Mouse (Mus musculus): ENCODE results near the gene Ivd. TPM values are rescaled to one million over a fixed set of nuclear protein-coding genes. Genes with fewer than 3 reads are reported as not detected.

Gene Ivd
- polyA plus RNA-seq, 1 experiment from 2014 or later: 68.7 TPM

DNA sequence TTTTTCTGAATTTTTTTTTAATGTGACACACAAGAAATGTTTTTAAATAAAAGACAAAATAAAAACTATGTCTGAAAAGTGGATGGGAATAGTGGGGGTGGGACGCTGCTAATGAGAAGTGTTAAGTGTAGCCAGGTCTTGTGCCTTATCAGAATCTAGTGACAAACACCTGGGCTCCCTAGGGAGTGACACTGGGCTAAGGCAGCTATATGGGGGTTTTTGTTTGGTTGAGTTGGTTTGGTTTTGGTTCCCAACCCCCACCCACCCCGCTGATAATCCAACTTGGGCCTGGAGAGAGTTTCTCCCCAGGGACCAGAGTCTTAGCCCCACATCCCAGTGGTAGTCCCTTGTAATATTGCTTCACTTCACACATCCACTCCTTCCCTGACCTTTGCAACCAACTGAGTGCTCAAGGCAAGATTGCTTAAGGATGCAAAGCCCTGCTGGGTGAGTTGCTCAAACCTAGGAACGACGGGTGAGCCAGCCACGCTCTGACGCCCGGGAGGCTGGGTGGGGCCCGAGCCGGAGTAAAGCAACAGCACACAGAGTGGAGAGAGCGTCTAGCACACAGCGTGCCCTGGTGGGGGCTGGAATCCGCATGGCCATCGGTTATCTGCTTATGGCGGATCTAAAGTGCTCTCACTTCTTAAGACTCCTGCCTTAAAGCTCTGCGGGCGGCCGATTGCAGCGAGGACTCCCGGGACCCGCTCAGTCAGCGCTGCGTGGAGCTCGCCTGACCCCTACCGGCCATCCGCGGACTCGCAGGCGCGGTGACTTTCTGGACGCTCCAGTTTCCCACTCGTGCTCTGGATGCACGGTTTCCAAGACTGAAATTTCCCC is 21.3 kb downstream of the Ivd start:
- Histone ChIP-seq H3K27me3 (replicated peaks) (peaks cover 39% of the 10 kb centered on the region), H3K9ac (peak overlapping the region; percentile 75), H3K4me3 (peak overlapping the region; percentile 45), H3K9me3 (replicated peaks) (no peaks in the 10 kb centered on the region), H3K36me3 (peaks cover 12% of the 10 kb centered on the region), H3K4me1 (replicated peaks) (peaks cover 15% of the 10 kb centered on the region), H3K4me2 (peak overlapping the region; percentile 87), H3K27ac (ENCODE audit: poor library complexity, severe bottlenecking) (no peak overlapping the region)
- WGBS: 2% methylated on average over 32 of the region's 32 CpGs
- ATAC-seq (ENCODE audit: insufficient number of reproducible peaks, low FRiP score): peak; percentile 54

DNA sequence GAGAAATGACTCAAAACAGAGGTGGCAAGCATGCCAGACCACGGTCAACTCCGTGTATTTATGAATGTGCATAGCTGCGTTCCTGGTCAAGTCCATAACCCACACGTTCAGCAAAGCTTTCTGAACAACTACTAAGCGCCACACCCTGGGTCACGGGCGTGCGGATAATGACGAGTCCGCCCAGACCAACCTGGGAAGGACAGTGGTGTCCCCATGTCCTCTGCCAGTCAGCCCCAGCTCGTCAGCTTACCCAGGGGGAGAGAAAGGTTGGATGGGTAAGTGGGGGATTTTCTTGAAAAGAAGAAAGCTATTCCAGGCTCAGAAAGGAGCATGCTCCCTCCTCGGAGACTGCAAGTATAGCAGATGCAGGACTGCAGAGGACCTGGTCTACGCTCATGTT is 25.7 kb downstream of the Ivd start:
- Histone ChIP-seq H3K4me3 (peak overlapping the region; percentile 22), H3K9ac (0 out of 2 replicates have a peak overlapping the region, but pooled peaks have one; percentile 39), H3K9me3 (replicated peaks) (no peaks in the 10 kb centered on the region), H3K36me3 (no peaks in the 10 kb centered on the region), H3K27me3 (replicated peaks) (peaks cover 66% of the 10 kb centered on the region), H3K4me2 (peak overlapping the region; percentile 58), H3K4me1 (replicated peaks) (peaks cover 17% of the 10 kb centered on the region), H3K27ac (ENCODE audit: poor library complexity, severe bottlenecking) (peak overlapping the region; percentile 33)
- ATAC-seq (ENCODE audit: insufficient number of reproducible peaks, low FRiP score): peak; percentile 73; the same call in 1 of the 2 replicates
- 48% methylated on average over 13 of the region's 13 CpGs for WGBS

GRCm38 (mm10) chr2:118887845-118888548 is 26.2 kb downstream of the Ivd start:
- peak overlapping the region; percentile 22 for H3K4me3 ChIP-seq
- H3K27me3 ChIP-seq (replicated peaks): peaks cover 71% of the 10 kb centered on the region
- H3K9ac ChIP-seq: 0 out of 2 replicates have a peak overlapping the region, but pooled peaks have one; percentile 39
- ATAC-seq (ENCODE audit: insufficient number of reproducible peaks, low FRiP score): peak; percentile 92
- H3K9me3 ChIP-seq (replicated peaks): no peaks in the 10 kb centered on the region
- peaks cover 14% of the 10 kb centered on the region for H3K4me1 ChIP-seq (replicated peaks)
- no peaks in the 10 kb centered on the region for H3K36me3 ChIP-seq
- H3K4me2 ChIP-seq: peak overlapping the region; percentile 58
- 16% methylated on average over 14 of the region's 14 CpGs for WGBS
- peak overlapping the region; percentile 33 for H3K27ac ChIP-seq (ENCODE audit: poor library complexity, severe bottlenecking)

GRCm38 (mm10) chr2:118891173-118891572 is 29.4 kb downstream of the Ivd start:
- 84% methylated on average over 4 of the region's 4 CpGs for WGBS
- no peaks in the 10 kb centered on the region for H3K9me3 ChIP-seq (replicated peaks)
- H3K36me3 ChIP-seq: no peaks in the 10 kb centered on the region
- H3K4me2 ChIP-seq: no peak overlapping the region
- no peak overlapping the region for H3K4me3 ChIP-seq
- peaks cover 12% of the 10 kb centered on the region for H3K4me1 ChIP-seq (replicated peaks)
- no peak overlapping the region for H3K9ac ChIP-seq
- peaks cover 77% of the 10 kb centered on the region for H3K27me3 ChIP-seq (replicated peaks)
- no peak overlapping the region for H3K27ac ChIP-seq (ENCODE audit: poor library complexity, severe bottlenecking)
- no peak for ATAC-seq (ENCODE audit: insufficient number of reproducible peaks, low FRiP score)

GRCm38 (mm10) chr2:118895990-118896913 is 34.5 kb downstream of the Ivd start:
- Histone ChIP-seq H3K4me1 (replicated peaks) (peaks cover 29% of the 10 kb centered on the region), H3K9ac (peak overlapping the region; percentile 57), H3K36me3 (no peaks in the 10 kb centered on the region), H3K9me3 (replicated peaks) (no peaks in the 10 kb centered on the region), H3K4me2 (peak overlapping the region; percentile 92), H3K27ac (ENCODE audit: poor library complexity, severe bottlenecking) (no peak overlapping the region), H3K4me3 (peak overlapping the region; percentile 55), H3K27me3 (replicated peaks) (peaks cover 89% of the 10 kb centered on the region)
- WGBS: 1% methylated on average over 38 of the region's 38 CpGs
- no peak for ATAC-seq (ENCODE audit: insufficient number of reproducible peaks, low FRiP score)

GRCm38 (mm10) chr2:118896914-118897291 is 35.1 kb downstream of the Ivd start:
- Histone ChIP-seq H3K27ac (ENCODE audit: poor library complexity, severe bottlenecking) (no peak overlapping the region), H3K4me1 (replicated peaks) (peaks cover 29% of the 10 kb centered on the region), H3K4me2 (peak overlapping the region; percentile 92), H3K27me3 (replicated peaks) (peaks cover 83% of the 10 kb centered on the region), H3K9me3 (replicated peaks) (no peaks in the 10 kb centered on the region), H3K4me3 (peak overlapping the region; percentile 55), H3K9ac (peak overlapping the region; percentile 57), H3K36me3 (no peaks in the 10 kb centered on the region)
- whole genome bisulfite sequencing: under 1% methylated on average over 13 of the region's 13 CpGs
- no peak for ATAC-seq (ENCODE audit: insufficient number of reproducible peaks, low FRiP score)

DNA sequence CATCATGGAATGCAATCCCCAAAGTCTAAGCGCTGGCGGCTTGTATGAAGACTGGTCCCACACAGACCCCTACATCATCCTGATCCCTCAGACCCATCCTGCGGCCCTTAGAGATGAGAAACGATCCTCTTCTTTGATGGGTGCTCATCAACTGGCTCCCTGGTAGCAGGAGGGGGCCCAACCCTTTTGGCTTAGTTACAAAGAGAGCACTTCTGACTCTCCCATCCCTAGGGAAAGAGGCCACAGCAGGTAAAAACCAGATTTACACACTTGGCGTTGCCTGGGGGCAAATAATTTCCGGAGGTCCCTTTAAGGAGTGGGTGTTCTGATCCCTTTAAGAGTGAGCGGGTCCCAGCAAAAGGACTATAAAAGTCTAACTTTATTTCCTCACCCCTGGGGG is 35.6 kb downstream of the Ivd start:
- peak overlapping the region; percentile 55 for H3K4me3 ChIP-seq
- H3K27me3 ChIP-seq (replicated peaks): peaks cover 78% of the 10 kb centered on the region
- no peak overlapping the region for H3K9ac ChIP-seq
- H3K4me1 ChIP-seq (replicated peaks): peaks cover 29% of the 10 kb centered on the region
- no peak for ATAC-seq (ENCODE audit: insufficient number of reproducible peaks, low FRiP score)
- WGBS: 3% methylated on average over 7 of the region's 7 CpGs
- no peaks in the 10 kb centered on the region for H3K9me3 ChIP-seq (replicated peaks)
- H3K27ac ChIP-seq (ENCODE audit: poor library complexity, severe bottlenecking): no peak overlapping the region
- no peaks in the 10 kb centered on the region for H3K36me3 ChIP-seq
- peak overlapping the region; percentile 92 for H3K4me2 ChIP-seq

DNA sequence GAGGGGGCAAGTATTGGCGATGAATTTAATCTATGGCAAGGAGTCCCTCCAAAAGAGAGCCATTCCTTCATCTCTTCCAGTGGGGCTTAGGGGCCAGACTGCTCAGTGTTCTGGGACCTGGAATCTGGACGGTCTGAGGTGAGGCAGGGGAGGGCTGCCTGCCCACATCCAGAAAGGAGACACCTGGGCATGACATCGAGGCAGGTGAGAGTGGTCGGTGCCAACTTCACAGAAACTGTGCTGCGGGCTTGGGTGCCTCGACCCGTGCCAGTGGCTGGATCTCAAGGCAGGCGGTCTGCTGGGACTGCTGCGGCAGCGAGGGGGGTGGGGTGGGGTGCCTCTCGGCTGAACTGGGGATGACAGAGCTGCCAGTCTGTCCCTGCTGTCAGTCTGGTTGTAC is 36.1 kb downstream of the Ivd start:
- no peak for ATAC-seq (ENCODE audit: insufficient number of reproducible peaks, low FRiP score)
- WGBS: under 1% methylated on average over 11 of the region's 11 CpGs
- Histone ChIP-seq H3K9me3 (replicated peaks) (no peaks in the 10 kb centered on the region), H3K27me3 (replicated peaks) (peaks cover 74% of the 10 kb centered on the region), H3K4me2 (peak overlapping the region; percentile 12; the same call in 1 of the 2 replicates), H3K36me3 (no peaks in the 10 kb centered on the region), H3K4me1 (replicated peaks) (peaks cover 31% of the 10 kb centered on the region), H3K9ac (no peak overlapping the region), H3K4me3 (0 out of 2 replicates have a peak overlapping the region, but pooled peaks have one; percentile 3), H3K27ac (ENCODE audit: poor library complexity, severe bottlenecking) (no peak overlapping the region)

GRCm38 (mm10) chr2:118898771-118899170 is 37.0 kb downstream of the Ivd start:
- no peaks in the 10 kb centered on the region for H3K9me3 ChIP-seq (replicated peaks)
- peaks cover 40% of the 10 kb centered on the region for H3K4me1 ChIP-seq (replicated peaks)
- H3K4me2 ChIP-seq: no peak overlapping the region
- H3K4me3 ChIP-seq: no peak overlapping the region
- no peaks in the 10 kb centered on the region for H3K36me3 ChIP-seq
- no peak for ATAC-seq (ENCODE audit: insufficient number of reproducible peaks, low FRiP score)
- 10% methylated on average over 4 of the region's 4 CpGs for WGBS
- H3K9ac ChIP-seq: no peak overlapping the region
- no peak overlapping the region for H3K27ac ChIP-seq (ENCODE audit: poor library complexity, severe bottlenecking)
- H3K27me3 ChIP-seq (replicated peaks): peaks cover 66% of the 10 kb centered on the region

DNA sequence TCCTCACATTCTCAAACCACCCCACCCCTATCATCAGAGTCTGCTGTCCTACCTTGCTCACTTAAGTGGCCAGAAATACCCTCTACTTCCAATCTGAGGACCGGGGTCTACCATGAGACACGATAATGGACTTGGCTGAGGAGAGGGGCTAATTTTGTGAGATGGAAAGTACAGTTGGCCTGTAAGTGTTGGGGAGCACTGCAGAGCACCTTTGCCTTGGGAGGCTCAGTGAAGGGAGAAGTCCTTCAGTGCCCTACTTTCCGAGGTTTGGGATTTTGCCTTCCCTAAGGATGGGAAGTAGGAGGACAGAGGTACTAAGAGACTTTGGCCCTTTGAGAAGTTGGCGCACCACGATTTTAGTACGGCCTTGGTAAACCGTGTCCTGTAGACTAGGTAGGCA is 37.6 kb downstream of the Ivd start:
- WGBS: 12% methylated on average over 7 of the region's 7 CpGs
- peaks cover 60% of the 10 kb centered on the region for H3K27me3 ChIP-seq (replicated peaks)
- H3K9ac ChIP-seq: no peak overlapping the region
- H3K4me2 ChIP-seq: no peak overlapping the region
- no peak overlapping the region for H3K27ac ChIP-seq (ENCODE audit: poor library complexity, severe bottlenecking)
- no peak overlapping the region for H3K4me3 ChIP-seq
- H3K36me3 ChIP-seq: no peaks in the 10 kb centered on the region
- peaks cover 46% of the 10 kb centered on the region for H3K4me1 ChIP-seq (replicated peaks)
- ATAC-seq (ENCODE audit: insufficient number of reproducible peaks, low FRiP score): no peak
- H3K9me3 ChIP-seq (replicated peaks): no peaks in the 10 kb centered on the region

All from heart, embryonic 12.5 days (tissue).